Mouse (Mus musculus): ENCODE measurements around the gene Calu.
"Not testable (repeated sequence)": the region's sequence is repeated elsewhere in the genome, so short reads cannot be mapped to it uniquely, and the experiment has no call there.

Calu gene

GRCm38 (mm10) chr6:29363129-29363515, 15.3 kb downstream of the Calu start:
- no peak for DNase-seq

GRCm38 (mm10) chr6:29365277-29365676, 17.4 kb downstream of the Calu start:
- no peak for DNase-seq

- DNase-seq: no peak
Observed at GRCm38 (mm10) chr6:29377386-29377785, 29.5 kb downstream of the Calu start.

GRCm38 (mm10) chr6:29378678-29379077, 30.8 kb downstream of the Calu start:
- DNase-seq: no peak

GRCm38 (mm10) chr6:29379954-29380353, 32.1 kb downstream of the Calu start:
- DNase-seq: no peak

GRCm38 (mm10) chr6:29382442-29382841, 34.6 kb downstream of the Calu start:
- no peak for DNase-seq

GRCm38 (mm10) chr6:29388052-29388518, 40.2 kb downstream of the Calu start, which contains the start of gene Opn1sw:
Opn1sw (minus strand) TSS chr6:29388468.
- no peak for DNase-seq

- peak; percentile 89 for DNase-seq
Observed at GRCm38 (mm10) chr6:29388606-29389080, 40.8 kb downstream of the Calu start.

- no peak for DNase-seq
Observed at GRCm38 (mm10) chr6:29389425-29389824, 41.6 kb downstream of the Calu start.

GRCm38 (mm10) chr6:29390500-29390899, 42.6 kb downstream of the Calu start:
- not testable (repeated sequence) for DNase-seq

- not testable (repeated sequence) for DNase-seq
Observed at GRCm38 (mm10) chr6:29391241-29391640, 43.4 kb downstream of the Calu start.

GRCm38 (mm10) chr6:29391802-29392201, 43.9 kb downstream of the Calu start:
- no peak for DNase-seq

GRCm38 (mm10) chr6:29394286-29394685, 46.4 kb downstream of the Calu start:
- no peak for DNase-seq

- peak; percentile 89 for DNase-seq
Observed at GRCm38 (mm10) chr6:29395910-29396713, 48.2 kb downstream of the Calu start, which contains the start of gene Ccdc136. Ccdc136 (plus strand) TSS chr6:29396309.

- DNase-seq: no peak
Observed at GRCm38 (mm10) chr6:29396714-29397540, 49.1 kb downstream of the Calu start.

GRCm38 (mm10) chr6:29397575-29397974, 49.7 kb downstream of the Calu start:
- DNase-seq: peak; percentile 80

- DNase-seq: no peak
Observed at GRCm38 (mm10) chr6:29399851-29400250, 52.0 kb downstream of the Calu start.

GRCm38 (mm10) chr6:29402693-29403342, 54.9 kb downstream of the Calu start:
- no peak for DNase-seq

- no peak for DNase-seq
Observed at GRCm38 (mm10) chr6:29406412-29406811, 58.5 kb downstream of the Calu start.

- no peak for DNase-seq
Observed at GRCm38 (mm10) chr6:29415446-29415845, 67.6 kb downstream of the Calu start.

- no peak for DNase-seq
Observed at GRCm38 (mm10) chr6:29420596-29420995, 72.7 kb downstream of the Calu start.

GRCm38 (mm10) chr6:29425118-29425517, 77.2 kb downstream of the Calu start:
- DNase-seq: no peak

- DNase-seq: no peak
Observed at GRCm38 (mm10) chr6:29426331-29426730, 78.5 kb downstream of the Calu start.

Measured in cerebellum, adult 9-10 months (tissue).